Mouse (Mus musculus): ENCODE results near the gene 1700017D01Rik. TPM values are rescaled to one million over a fixed set of nuclear protein-coding genes. Genes with fewer than 3 reads are reported as not detected.

Gene 1700017D01Rik
- not detected in 2 replicates for polyA plus RNA-seq (2012; rRNA removed)

DNA sequence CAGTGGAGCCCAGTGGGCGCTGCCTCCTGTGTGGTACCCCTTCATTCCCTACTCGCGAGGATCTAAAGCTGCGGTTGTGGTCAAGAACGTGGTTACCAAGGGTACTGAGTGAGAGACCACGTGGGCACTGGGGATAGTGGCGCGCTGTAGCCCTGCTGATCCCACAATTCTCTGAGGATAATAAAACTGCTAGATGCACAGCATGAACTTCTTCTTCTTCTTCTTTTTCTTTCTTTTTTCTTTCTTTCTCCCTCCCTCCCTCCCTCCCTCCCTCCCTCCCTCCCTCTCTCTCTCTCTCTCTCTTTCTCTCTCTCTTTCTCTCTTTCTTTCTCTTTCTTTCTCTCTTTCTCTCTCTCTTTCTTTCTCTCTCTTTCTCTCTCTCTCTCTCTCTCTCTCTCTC is at the start of gene 1700017D01Rik:
Gene 1700017D01Rik, minus strand, starts transcription at position 101 of the 400 bp plus-strand sequence.

DNA sequence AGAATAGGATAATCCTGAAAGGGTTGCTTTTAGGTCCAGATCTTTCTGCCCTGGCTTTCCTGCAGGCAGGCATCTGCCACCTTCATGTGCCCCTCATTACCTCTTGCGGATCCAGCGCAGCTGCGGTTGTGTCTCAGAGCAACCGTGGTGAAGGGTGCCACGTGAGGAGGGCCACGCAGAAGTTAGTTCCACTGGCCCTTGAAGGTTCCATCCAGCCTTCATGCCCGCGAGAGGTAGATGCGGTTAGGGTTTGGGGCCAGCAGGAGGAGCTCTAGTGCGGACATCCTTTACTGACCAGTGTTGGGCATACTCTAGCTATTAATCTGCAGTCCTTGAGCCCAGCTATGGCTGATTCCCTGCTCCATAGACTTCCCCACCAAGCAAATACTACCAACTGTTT is 34.5 kb upstream of the 1700017D01Rik start, which contains the start of gene 1700025F22Rik:
Gene 1700025F22Rik, minus strand, starts transcription at position 149 of the 400 bp plus-strand sequence.

DNA sequence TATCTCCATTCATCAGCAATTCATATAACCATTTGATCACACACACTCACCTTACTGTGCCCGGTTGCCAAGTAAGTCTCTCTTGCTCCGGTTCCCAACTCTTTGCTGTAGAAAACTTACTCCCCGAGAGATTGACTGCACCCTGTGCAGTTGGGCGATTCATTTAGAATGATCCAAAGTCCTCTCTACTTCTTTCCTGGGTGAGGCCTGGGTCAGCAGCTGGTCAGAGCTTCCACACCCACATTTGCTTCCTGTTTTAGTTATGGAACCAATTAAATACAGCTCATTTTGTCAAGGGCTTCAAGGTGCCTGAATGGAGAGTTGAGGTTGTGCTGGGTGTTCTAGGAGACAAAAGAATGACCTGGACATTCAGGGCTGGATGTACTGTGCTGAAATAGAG is 49.7 kb downstream of the 1700017D01Rik start, which contains the start of gene Ms4a8a:
Gene Ms4a8a, minus strand, starts transcription at position 169 of the 400 bp plus-strand sequence.

Other genes starting within 250 kb of the 1700017D01Rik start
- 150 and 163 TPM in 2 replicates for gene Tmem109, start 248.9 kb downstream of the 1700017D01Rik start, polyA plus RNA-seq (2012; rRNA removed)
- gene Prpf19, start 235.6 kb downstream of the 1700017D01Rik start, polyA plus RNA-seq (2012; rRNA removed) = 428 and 499 TPM in 2 replicates
- gene Zp1, start 210.2 kb downstream of the 1700017D01Rik start, polyA plus RNA-seq (2012; rRNA removed) = 42.9 and 63.2 TPM in 2 replicates
- gene Ptgdr2, start 193.7 kb downstream of the 1700017D01Rik start, polyA plus RNA-seq (2012; rRNA removed) = 7.2 and 9.1 TPM in 2 replicates
- 9.0 and 11.2 TPM in 2 replicates for gene Ccdc86, start 181.6 kb downstream of the 1700017D01Rik start, polyA plus RNA-seq (2012; rRNA removed)
- gene Ms4a10, start 156.2 kb downstream of the 1700017D01Rik start, polyA plus RNA-seq (2012; rRNA removed) = 1.4 and 4.0 TPM in 2 replicates
- 0.15 and 0.28 TPM in 2 replicates for gene Ms4a15, start 137.6 kb downstream of the 1700017D01Rik start, polyA plus RNA-seq (2012; rRNA removed)
- 0.39 and 0.58 TPM in 2 replicates for gene Ms4a18, start 112.8 kb downstream of the 1700017D01Rik start, polyA plus RNA-seq (2012; rRNA removed)
- 1.2 and 1.4 TPM in 2 replicates for gene Ms4a8a, start 49.8 kb downstream of the 1700017D01Rik start, polyA plus RNA-seq (2012; rRNA removed)
- not detected in 2 replicates for gene 1700025F22Rik, start 34.4 kb upstream of the 1700017D01Rik start, polyA plus RNA-seq (2012; rRNA removed)
- not detected in 2 replicates for gene Ms4a13, start 65.9 kb upstream of the 1700017D01Rik start, polyA plus RNA-seq (2012; rRNA removed)
- not detected in 2 replicates for gene Ms4a12, start 101.6 kb upstream of the 1700017D01Rik start, polyA plus RNA-seq (2012; rRNA removed)
- 0.05 TPM in 1 of 2 replicates, not detected in the other for gene Ms4a1, start 135.4 kb upstream of the 1700017D01Rik start, polyA plus RNA-seq (2012; rRNA removed)
- gene Ms4a5, start 153.0 kb upstream of the 1700017D01Rik start, polyA plus RNA-seq (2012; rRNA removed) = not detected in 2 replicates
- gene Ms4a14, start 183.6 kb upstream of the 1700017D01Rik start, polyA plus RNA-seq (2012; rRNA removed) = 0.15 and 0.25 TPM in 2 replicates
- 2.5 TPM in 2 replicates for gene Ms4a7, start 205.3 kb upstream of the 1700017D01Rik start, polyA plus RNA-seq (2012; rRNA removed)
- gene Ms4a4a, start 244.6 kb upstream of the 1700017D01Rik start, polyA plus RNA-seq (2012; rRNA removed) = 0.18 and 0.20 TPM in 2 replicates